Mouse (Mus musculus): ENCODE measurements around the gene Sigirr.

Gene Sigirr

DNA sequence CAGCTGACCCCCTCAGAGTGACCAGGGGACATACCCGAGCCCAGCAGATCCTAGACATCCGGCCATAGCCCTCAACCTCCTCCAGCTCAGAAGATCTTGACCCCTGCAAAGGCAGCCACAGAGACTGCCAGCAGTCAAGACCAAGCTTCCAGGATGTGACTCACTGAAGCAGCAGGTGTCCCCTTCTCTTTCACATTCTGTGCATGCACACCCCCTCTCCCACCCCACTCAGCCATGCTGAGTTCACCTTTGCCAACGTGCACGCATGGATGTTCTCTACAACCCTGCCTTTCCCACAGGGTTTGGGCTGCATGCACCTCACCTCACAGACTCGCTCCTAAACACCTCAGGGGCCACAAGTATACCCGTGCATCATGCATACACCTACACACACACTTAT, 4.4 kb downstream of the Sigirr start:
- DNase-seq: peak in 1 of 2 experiments; percentile 20

DNA sequence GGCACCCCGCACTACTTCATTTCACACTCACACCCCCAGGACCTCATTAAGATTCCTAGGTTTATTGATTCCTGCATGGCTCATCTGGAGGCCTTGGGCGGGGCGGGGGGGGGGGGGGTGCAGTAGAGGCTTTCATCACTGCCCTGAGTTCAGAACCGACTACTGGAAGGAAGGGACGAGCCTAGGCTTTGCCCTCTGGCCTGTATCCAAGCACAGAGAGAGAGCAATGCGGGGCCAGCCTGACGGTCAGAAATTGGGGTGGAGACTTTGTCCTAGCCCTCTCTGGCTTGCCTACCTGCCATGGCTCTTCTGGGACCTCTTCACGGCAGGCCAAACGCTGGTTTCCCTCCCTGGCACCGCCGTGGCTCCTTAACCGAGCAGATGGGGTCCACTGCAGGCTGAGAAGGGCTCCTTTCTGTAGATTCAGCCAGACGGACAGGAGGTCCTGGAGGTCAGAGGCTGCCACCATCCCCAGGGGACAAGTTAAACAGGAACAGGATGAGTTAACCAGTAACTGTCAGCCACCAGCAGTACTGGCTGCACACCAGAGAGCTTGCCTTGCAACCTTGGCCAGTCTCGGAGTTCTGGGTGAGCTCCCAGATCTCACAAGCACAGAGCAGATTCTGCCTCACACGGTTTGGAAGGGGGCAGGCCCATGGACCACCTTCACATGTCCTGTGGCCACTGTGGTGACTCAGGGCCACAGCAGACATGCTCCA, 5.7 kb downstream of the Sigirr start:
- DNase-seq: peak; percentile 87 to 91

DNA sequence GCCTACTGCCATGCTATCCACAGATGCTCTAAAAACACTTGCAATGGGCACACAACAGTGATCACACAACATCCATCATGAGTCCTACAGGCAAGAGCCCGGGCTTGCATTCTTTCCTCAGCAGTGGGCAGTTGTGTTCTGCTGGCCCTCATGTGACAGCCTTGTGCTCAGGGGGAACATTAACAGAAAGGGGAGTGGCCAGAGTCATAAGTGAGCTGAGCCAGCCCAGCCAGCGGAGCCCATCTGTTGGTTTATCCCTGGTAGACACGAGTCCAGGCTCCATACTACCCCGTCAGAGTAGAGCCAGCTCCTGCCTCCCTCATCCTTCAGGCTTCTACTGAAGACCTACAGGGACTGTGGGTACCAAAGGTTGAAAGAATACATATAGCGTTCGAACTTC, 6.4 kb downstream of the Sigirr start:
- peak; percentile 87 for DNase-seq

DNA sequence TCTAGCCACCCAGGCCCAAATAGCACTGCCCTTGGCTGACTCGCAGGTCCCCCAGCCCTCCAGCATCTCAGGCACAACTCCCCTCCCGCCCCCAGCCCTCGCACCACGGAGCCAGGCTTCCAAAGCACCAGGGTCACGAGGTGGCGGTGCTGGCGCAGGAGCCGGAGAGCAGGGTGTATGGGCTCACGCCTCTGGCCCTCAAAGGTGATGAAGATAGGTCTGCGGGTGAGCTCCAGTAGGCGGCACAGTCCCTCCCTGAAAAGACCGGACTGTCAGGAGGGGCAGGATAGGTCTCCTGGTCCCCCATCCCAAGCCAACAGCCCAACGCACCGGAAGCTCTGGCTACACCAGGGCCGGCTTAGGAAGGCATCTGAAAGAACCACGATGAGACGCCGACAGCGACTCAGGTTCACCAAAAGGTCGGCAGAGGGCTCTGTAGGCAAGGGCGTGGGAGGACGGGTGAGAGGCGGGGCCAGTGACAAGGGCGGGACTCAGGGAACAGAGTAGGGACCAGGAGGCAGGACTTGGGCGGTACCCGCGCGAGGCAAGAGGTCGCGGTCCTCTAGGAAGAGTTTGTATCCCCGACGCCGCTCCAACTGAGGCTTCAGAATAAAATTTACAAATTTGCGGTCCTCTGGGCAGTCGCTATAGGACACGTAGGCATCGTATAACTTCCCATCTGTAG, 8.2 kb downstream of the Sigirr start:
- DNase-seq: peak; percentile 94 to 95

DNA sequence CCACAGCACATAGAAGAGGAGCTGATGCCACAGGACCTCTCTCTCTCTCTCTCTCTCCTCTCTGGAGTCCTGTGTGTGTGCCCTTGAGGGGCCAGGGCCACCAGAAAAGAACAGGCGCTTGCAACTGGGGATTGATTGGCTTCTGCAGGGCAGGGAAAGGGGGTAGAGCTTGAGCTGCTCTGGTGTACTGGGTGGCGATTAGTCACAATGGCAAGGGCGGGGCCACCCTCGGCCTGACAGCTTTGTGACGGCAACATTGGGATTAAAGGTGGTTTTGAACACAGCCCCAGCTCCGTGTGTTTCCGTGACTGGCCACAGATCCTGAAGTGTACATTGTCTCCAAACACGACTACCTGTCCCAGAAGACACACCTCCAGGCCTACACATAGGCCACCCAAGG, 10.1 kb downstream of the Sigirr start:
- no peak for DNase-seq

DNA sequence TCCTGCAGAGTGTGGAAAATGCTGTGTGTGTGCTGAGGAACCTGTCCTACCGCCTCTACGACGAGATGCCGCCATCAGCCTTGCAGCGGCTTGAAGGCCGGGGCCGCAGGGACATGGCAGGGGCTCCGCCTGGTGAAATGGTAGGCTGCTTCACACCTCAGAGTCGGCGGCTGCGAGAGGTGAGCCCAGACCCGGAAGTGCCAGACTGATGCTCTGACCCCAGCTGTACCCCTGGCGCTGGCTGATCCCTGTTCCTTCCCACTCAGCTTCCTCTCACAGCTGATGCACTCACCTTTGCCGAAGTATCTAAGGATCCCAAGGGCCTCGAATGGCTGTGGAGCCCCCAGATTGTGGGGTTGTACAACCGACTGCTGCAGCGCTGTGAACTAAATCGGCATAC, 11.9 kb downstream of the Sigirr start:
- DNase-seq: no peak

DNA sequence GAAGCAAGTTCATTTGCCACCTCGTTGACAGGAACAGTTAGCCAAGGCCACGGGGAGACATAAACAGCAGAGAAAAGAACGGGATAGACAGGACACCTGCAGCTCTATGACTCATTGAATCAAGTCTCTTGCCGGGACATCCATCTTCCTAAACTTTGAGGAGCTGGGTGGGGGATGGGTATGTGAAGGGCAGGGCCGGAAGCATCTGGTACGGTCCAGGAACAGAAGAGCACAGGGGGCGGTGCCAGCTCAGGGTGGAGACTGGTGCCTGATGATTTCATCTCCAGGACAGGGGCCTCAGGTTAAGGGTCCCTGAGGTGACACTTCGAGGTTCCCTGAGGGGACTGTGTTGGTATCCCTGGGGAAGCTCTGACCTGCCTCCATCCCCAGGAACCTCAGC, 12.5 kb downstream of the Sigirr start:
- no peak for DNase-seq

DNA sequence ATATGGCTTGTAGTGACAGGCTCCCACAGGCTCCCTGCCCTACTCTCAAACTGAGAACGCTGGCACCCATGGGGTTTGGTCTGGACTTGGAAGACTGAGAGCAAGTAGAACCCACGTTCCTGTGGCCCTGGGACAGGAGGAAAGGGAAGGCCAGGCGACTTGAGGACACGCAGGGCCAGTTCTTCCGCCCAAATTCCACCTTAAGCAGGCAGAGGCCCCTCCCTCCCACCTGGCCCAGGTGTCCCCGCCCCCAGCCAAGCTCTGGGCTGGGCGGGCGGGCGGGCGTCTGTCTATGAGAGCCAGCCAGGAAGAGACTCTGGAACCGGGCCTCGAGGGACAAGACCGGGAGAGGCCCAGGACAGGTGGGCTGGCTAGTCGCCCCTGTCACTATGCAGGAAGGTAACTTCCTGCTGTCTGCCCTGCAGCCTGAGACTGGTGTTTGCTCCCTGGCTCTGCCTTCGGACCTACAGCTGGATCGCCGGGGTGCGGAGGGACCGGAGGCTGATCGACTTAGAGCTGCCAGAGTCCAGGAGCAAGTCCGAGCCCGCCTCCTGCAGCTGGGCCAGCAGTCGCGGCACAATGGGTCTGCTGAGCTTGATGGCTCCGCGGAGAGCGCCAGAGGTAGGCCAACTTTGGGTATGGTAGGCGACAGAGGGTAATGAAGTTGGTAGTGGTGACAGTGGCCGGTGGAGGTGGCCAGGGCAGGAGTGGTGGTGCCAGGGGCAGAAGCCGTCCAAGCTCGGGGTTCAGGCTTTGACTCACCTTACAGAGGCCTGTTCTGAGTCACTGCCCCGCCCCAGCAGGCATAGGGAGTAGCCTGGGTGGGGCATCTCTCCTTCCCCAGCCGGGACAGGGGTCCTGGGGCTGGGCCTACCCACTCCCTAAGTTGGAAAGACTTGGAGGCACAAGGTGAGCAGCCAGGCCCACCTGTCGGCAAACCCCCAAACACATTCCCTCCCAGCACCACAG, 20.6 kb downstream of the Sigirr start:
- peak; percentile 68 to 69 for DNase-seq

DNA sequence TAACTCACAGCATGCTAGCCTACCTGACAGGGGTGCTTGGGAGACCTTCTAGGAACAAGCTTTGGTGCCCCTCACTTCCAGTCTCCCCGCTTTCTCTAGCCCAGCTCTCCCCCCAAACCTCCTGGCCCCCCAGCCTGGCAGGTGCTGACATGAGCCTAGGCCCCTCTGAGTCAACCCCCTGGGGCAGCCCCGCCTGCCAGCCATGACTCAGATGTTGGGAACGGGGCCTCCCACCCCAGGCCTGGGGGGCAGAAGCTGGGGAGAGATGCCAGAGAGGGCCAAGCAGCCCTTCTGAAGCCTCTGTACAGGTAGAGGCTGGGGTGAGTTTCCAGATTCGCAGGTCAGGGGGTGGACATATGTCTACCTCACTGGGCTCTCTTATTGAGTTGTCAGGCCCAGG, 21.5 kb downstream of the Sigirr start:
- DNase-seq: no peak

DNA sequence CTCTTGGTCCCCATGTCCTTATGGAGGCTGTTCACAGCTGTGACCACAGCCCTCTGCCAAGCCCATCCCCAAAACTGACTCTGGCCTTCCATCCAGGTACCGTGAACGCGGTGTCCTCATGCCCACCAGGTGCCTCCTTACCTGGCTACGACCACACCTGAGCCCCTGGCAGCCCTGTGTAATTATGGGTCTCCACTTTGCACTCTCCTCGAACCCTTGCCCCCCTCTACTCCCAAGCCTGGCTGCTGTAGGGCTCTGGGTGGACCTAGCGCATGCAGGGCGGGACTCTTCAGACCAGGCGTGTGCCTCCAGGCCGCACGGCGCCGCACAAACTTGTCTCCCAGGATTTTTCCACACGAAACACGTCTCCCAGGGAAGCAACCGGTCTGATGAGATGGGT, 22.5 kb downstream of the Sigirr start, which contains the start of gene Pkp3:
Gene Pkp3 (plus strand): TSS at position 378 of the 400 bp plus-strand sequence.
- no peak for DNase-seq

DNA sequence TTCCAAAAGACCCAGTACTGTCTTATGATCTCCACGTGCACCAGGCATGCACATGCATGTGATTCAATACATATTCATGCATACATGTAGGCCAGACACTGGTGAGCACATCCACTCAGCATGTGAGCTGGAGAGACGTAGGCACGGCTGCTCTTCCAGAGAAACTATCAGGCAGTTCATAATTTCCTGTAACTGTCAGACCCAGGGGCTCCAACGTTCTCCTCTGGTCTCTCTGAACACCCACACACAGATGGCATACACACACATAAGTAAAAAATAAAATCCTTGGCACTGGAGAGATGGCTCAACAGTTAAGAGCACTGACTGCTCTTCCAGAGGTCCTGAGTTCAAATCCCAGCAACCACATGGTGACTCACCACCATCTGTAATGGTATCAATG, 26.6 kb downstream of the Sigirr start:
- no peak for DNase-seq

DNA sequence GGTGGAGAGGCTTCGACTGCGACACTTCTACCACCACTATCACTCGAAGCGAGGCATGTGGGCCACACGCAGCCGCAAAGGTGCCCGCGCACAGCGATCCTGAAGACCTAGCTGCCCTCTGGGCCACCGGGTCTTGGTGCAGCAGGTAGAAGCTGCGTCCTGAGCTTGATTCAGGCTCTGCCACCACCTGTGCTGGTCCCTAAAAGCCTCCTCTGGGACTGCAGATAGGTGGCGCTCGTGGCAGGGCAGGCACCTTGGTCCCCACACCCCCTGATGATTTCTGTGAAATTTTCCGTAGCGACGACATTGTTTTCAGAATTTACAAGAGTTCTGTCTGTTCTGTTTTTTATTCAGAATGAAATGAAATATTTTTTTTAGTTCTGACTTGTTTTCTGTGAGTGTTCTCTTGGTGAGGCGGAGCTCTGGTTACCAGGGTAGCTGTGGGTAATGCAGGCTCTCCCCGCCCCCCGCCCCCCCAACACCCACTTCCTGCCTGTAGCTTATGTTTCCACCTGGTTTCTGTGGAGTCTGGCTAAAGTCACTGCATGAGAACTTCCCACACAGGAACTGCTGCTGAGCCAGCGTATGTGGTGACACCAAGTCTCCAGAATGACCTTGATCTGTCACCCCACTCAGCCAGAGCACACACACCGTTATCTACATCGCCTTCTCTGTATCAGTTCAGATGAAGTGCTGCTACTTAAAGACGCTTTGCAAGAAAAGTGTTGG, 28.2 kb downstream of the Sigirr start:
- no peak for DNase-seq

DNA sequence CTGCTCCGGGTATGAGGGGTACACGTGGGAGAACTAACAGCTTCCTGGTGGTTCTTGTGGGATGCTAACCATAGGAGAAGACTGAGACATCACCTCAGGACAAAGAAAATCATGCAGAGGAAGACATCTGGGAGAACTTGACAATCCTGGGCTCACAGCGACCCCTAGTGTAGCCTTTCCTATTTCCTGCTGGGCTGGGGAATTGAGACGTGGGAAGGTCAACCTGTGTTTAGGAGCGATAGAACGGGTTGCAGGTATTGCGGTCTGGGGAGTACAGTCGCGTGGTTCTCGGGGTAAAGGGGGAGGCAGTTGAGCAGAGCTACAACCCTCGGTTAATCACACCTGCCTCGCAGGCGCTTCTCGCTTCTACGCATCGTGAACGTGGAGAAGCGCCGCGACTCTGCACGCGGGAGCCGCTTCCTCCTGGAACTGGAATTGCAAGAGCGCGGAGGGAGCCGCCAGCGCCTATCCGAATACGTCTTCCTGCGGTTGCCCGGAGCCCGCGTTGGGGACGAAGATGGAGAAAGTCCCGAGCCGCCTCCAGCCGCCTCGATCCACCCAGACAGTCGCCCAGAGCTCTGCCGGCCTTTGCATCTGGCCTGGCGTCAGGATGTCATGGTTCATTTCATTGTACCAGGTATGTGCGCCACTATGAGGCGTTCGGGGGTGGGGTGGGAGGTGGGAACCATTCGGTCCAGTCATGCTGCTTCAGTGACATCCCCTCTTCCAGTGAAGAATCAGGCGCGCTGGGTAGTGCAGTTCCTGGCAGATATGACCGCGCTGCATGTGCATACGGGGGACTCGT, 30.1 kb downstream of the Sigirr start:
- DNase-seq: peak; percentile 67 to 88

DNA sequence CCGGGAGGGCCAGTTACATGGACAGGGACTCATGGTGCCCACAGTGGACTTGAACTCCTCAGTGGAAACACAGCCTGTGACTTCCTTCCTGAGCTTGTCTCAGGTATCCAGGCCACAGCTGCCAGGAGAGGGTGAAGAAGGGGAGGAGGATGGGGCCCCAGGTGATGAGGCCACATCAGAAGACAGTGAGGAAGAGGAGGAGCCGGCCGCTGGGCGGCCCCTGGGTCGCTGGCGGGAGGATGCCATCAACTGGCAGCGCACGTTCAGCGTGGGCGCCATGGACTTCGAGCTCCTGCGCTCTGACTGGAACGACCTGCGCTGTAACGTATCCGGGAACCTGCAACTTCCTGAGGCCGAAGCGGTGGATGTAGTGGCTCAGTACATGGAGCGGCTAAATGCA, 32.0 kb downstream of the Sigirr start:
- DNase-seq: no peak

DNA sequence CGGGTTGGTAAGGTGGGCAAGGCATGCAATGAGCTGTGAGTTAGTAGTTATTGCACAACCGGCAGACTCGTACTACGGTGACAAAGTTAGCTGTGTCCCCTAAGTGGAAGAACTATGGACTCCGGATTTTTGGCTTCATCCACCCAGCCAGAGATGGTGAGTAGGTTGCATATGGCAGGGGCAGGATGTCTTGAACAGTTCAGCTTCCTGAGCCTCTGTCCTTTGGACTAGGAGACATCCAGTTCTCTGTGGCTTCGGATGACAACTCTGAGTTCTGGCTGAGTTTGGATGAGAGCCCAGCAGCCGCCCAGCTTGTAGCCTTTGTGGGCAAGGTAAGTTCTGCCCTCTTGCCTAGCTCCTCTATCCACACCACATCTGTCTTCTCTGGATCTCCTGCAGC, 35.8 kb downstream of the Sigirr start:
- DNase-seq: peak; percentile 29 to 63

DNA sequence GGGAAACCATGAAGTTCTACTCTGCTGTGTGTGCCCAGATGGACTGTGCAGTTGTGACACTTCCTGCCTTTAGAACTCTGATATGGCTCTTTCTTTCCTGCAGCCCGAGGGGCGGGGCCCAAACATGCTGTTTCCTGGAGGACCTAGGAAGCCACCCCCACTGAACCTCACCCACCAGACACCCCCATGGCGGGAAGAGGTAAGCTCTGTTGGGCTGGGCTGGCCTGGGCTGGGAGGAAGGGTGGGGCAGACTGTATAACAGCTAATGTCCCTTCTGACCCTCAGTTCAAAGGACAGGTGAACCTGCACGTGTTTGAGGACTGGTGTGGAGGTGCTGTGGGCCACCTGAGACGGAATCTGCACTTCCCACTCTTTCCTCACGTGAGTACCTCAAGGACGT, 36.2 kb downstream of the Sigirr start:
- DNase-seq: no peak

DNA sequence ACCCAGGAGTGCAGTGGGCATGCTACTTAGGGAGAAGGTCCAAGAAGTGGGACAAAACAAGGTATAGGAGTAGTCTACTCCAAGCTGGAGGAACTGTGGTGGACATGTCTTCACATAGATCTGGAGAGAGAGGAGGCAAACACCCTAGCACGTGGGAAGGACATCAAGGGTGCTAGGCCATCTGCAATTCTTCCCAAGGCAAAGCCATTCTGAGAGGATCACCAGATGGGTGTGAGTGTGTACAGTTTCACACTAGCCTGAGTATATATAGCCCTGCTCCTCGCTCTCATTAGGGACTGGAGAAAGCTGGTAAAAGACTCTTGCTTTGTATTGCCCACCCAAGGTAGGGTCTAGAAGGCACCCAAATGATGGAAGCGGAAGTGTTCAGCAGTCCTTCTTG, 37.0 kb downstream of the Sigirr start:
- no peak for DNase-seq

DNA sequence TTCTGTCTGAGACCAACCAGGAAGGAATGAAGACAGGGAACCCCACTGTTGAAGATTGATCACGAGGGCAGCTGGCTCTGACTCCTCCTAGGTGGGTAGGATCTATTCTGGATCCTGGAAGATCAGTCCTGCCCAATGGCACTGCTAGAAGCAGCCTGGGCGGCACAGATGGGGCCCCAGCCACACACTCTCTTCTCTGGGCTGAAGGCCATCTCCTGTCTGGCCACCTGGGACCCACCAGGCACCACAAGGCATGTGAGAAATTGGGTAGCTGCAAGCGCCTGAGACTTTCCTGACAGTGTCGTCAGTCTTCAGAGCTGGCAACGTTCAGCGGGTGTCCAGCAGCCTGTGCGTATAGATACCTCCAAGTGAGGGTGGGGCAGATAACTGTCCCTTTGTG, 37.8 kb downstream of the Sigirr start:
- DNase-seq: no peak

DNA sequence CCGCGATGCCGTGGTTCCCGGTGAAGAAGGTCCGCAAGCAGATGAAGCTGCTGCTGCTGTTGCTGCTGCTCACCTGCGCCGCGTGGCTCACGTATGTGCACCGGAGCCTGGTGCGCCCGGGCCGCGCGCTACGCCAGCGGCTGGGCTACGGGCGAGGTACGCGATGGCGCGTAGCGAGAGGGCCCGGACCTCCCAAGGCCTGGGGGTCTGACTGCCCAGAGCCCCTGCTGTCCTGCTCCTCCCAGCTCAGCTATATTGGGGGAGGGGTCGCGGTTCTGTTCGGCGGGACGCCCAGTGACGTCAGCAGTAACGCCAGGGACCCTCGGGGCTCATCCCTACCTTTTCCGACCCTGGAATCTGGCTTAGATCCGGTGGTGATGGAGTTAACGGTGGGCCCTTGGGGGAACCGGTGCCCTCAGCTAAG, 39.1 kb downstream of the Sigirr start:
- no peak for DNase-seq

DNA sequence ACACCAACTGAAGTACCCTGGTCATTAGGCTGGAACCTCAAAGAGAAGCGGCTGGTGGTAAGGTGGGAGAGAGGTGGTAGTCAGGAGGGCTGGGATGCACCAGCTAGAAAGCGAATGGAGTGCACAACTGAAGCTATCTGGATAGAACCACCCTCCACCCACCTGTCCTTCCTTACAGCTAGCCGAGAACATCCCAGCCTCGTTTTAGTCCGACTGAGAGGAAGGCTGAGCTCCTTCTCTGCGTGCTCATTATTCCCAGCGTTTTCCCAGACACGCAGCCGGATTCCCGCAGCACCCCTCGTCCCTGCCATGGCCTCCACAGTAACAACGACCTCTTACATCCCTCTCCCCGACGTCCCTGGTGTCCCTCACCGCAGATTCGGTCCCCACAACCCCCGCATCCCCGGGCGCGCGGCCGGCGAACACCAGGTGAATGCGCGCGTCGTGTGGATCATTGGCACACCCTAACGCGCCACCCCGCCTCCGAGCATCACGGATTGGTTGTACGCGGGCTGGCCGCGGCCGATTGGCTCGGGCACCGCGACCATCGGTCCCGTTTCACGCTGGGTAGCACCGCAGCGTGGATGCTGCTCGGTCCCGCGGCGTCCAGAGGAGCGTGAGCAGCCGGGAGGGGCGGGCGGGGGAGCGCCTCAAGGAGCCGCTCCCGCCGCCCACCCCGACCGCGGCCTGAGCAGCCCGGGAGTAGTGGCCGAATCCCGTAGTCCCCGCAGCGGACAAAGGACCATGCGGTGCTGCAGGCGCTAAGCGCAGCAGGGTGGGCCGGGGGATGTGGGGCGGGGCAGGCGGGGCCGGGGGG, 39.7 kb downstream of the Sigirr start, which contains the start of gene B4galnt4:
Gene B4galnt4 (plus strand): TSS at position 679 of the 817 bp plus-strand sequence.
- DNase-seq: peak; percentile 42 to 45

DNA sequence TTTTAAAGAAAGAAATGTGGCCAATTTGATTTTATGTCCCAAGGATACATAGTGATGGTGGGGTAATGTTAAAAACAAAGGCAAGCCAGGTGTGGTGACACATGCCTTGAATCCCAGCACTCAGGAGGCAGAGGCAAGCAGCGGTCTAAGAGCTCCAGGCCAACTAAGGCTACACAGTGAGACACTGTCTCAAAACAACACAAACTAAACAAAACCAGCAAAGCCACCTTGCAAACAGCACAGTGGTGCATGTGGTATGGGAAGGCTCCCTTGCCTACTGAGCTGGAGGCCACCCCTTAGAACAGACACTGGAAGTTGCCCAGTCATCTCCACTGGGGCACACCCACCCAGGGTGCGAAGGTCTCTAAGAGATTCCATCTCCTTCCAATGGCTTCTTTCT, 40.4 kb downstream of the Sigirr start:
- DNase-seq: no peak

Data from kidney, adult 8-10 months (tissue).